Mouse (Mus musculus) adrenal gland (tissue): Measurements from ENCODE around the gene Vmn1r28.
"Not testable (repeated sequence)": the region's sequence is repeated elsewhere in the genome, so short reads cannot be mapped to it uniquely, and the experiment has no call there.

Source experiments
- intact Hi-C: fragments of 180-260 bp; cut with DNase I; formaldehyde crosslinking; loops from one replicate; pipeline ENCODE4 v1.15.1; 2025
- long read RNA-seq, 2 experiments: library from polyadenylated mRNA; unstranded; transcript quantifications; one replicate each; pipeline ENCODE4 v2.0.0; 2020; ENCODE audit warnings: borderline replicate concordance in 1 of 2; ENCODE audit not compliant: insufficient replicate concordance in 1 of 2

Vmn1r28 gene
- long read RNA-seq, experiment 1, result 0 reads
- long read RNA-seq, experiment 2, result 0 reads

GRCm38 (mm10) chr6:58261737-58262136, at the start of gene Vmn1r28:
TSS of gene Vmn1r28 (plus strand) at chr6:58262037.
- intact Hi-C loops, result no loop called here

- intact Hi-C loops, result loop anchor here (10.0 kb wide), 1 partner anchor 471 kb away; no protein-coding TSS in a partner anchor
These were observed 45.7 kb upstream of the Vmn1r28 start for GRCm38 (mm10) chr6:58216119-58216518.

GRCm38 (mm10) chr6:58218721-58219120, 43.1 kb upstream of the Vmn1r28 start, which contains the start of gene Vmn1r27:
TSS of gene Vmn1r27 (minus strand) at chr6:58218821.
- intact Hi-C loops, result loop anchor here (10.0 kb wide), 1 partner anchor 474 kb away; no protein-coding TSS in a partner anchor

- intact Hi-C loops, result not testable (repeated sequence)
These were observed 17.8 kb downstream of the Vmn1r28 start for GRCm38 (mm10) chr6:58279661-58280060.

- intact Hi-C loops, result no loop called here
These were observed 30.4 kb downstream of the Vmn1r28 start for GRCm38 (mm10) chr6:58292201-58292600.

DNA sequence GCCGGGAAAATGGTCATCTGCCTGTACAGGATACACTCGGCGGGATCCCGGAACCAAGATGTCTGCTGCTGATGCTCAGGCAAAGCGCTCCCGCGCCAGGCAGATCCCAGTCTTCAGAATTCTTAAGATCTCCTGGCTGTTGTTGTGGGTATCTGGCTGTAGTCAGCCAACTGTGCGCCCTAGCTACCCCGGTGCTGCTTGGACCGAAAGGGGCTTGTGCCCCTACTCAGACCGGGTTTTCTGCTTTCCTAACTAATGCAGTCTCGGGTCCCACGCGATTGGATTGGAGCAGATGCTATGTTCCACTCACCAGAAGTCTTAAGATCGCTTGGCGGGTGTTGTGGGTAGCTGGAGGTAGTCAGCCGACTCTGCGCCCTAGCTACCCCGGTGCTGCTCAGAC, 36.7 kb downstream of the Vmn1r28 start:
- intact Hi-C loops, result not testable (repeated sequence)

DNA sequence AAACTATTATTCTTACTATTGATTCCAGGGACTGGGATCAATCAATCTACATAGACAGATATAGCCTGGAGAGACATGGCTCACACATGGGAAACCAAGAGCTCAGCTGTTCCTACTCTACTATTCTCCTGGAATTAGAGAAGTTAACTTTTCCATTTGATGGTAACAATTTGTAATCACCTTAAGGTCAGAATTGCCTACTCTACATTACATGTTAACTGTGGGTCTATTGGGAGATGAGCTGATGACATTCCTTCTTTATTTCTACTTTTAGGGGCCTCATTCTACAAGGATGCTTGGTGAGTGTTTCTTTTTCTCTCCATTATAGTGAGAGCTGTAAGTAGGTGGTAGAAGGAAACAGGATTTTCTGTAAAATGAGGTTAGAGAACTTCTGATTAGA, 39.4 kb downstream of the Vmn1r28 start, which contains the start of gene Vmn1r29:
Gene Vmn1r29 (plus strand): TSS at position 301 of the 400 bp plus-strand sequence.
- intact Hi-C loops, result no loop called here
